Mouse (Mus musculus): ENCODE data around the gene Aldh3b2.
"Not testable (repeated sequence)": the region's sequence is repeated elsewhere in the genome, so short reads cannot be mapped to it uniquely, and the experiment has no call there.

Aldh3b2 gene

GRCm38 (mm10) chr19:3947813-3948212 is 24.3 kb upstream of the Aldh3b2 start:
- DNase-seq (ENCODE audit: low read depth, low spot score) = no peak

GRCm38 (mm10) chr19:3948546-3948945 is 23.6 kb upstream of the Aldh3b2 start:
- no peak for DNase-seq (ENCODE audit: low read depth, low spot score)

GRCm38 (mm10) chr19:3950331-3950730 is 21.8 kb upstream of the Aldh3b2 start:
- no peak for DNase-seq (ENCODE audit: low read depth, low spot score)

- no peak for DNase-seq (ENCODE audit: low read depth, low spot score)
Observed at GRCm38 (mm10) chr19:3951461-3951860, 20.7 kb upstream of the Aldh3b2 start.

- no peak for DNase-seq (ENCODE audit: low read depth, low spot score)
Observed at GRCm38 (mm10) chr19:3952099-3952498, 20.0 kb upstream of the Aldh3b2 start.

GRCm38 (mm10) chr19:3955033-3955432 is 17.1 kb upstream of the Aldh3b2 start:
- no peak for DNase-seq (ENCODE audit: low read depth, low spot score)

- DNase-seq (ENCODE audit: low read depth, low spot score) = no peak
Observed at GRCm38 (mm10) chr19:3955804-3956203, 16.3 kb upstream of the Aldh3b2 start.

- DNase-seq (ENCODE audit: low read depth, low spot score) = not testable (repeated sequence)
Observed at GRCm38 (mm10) chr19:3957296-3958036, 14.7 kb upstream of the Aldh3b2 start.

- DNase-seq (ENCODE audit: low read depth, low spot score) = no peak
Observed at GRCm38 (mm10) chr19:3958470-3958869, 13.7 kb upstream of the Aldh3b2 start, which contains the start of gene Aldh3b3. TSS of gene Aldh3b3 (plus strand) at chr19:3958645.

- DNase-seq (ENCODE audit: low read depth, low spot score) = no peak
Observed at GRCm38 (mm10) chr19:3959030-3959429, 13.1 kb upstream of the Aldh3b2 start.

GRCm38 (mm10) chr19:3960211-3960610 is 11.9 kb upstream of the Aldh3b2 start:
- no peak for DNase-seq (ENCODE audit: low read depth, low spot score)

GRCm38 (mm10) chr19:3961805-3962204 is 10.3 kb upstream of the Aldh3b2 start:
- not testable (repeated sequence) for DNase-seq (ENCODE audit: low read depth, low spot score)

GRCm38 (mm10) chr19:3962469-3962868 is 9.7 kb upstream of the Aldh3b2 start:
- DNase-seq (ENCODE audit: low read depth, low spot score) = peak; percentile 50

GRCm38 (mm10) chr19:3964030-3964429 is 8.1 kb upstream of the Aldh3b2 start:
- no peak for DNase-seq (ENCODE audit: low read depth, low spot score)

GRCm38 (mm10) chr19:3966330-3967075 is 5.6 kb upstream of the Aldh3b2 start:
- no peak for DNase-seq (ENCODE audit: low read depth, low spot score)

GRCm38 (mm10) chr19:3967258-3967657 is 4.9 kb upstream of the Aldh3b2 start:
- DNase-seq (ENCODE audit: low read depth, low spot score) = no peak

- DNase-seq (ENCODE audit: low read depth, low spot score) = not testable (repeated sequence)
Observed at GRCm38 (mm10) chr19:3974608-3975007, 2.5 kb downstream of the Aldh3b2 start.

- no peak for DNase-seq (ENCODE audit: low read depth, low spot score)
Observed at GRCm38 (mm10) chr19:3975866-3976265, 3.7 kb downstream of the Aldh3b2 start.

GRCm38 (mm10) chr19:3980309-3980708 is 8.2 kb downstream of the Aldh3b2 start:
- peak; percentile 84 for DNase-seq (ENCODE audit: low read depth, low spot score)

- no peak for DNase-seq (ENCODE audit: low read depth, low spot score)
Observed at GRCm38 (mm10) chr19:3980917-3981316, 8.8 kb downstream of the Aldh3b2 start.

GRCm38 (mm10) chr19:3983527-3984200 is 11.5 kb downstream of the Aldh3b2 start:
- DNase-seq (ENCODE audit: low read depth, low spot score) = no peak

- DNase-seq (ENCODE audit: low read depth, low spot score) = no peak
Observed at GRCm38 (mm10) chr19:3985261-3985681, 13.1 kb downstream of the Aldh3b2 start.

Measured in A20 (cell line).